13 mouse cellular contexts compared by ENCODE assay signal in genomic region chr9:114760353-114760752, GRCm38 (mm10).
"Had no signal": no experiment of that assay in that cellular context is flagged by ENCODE, and none has a peak within 500 bp of the region (broad histone marks: within the 10 kb centered on the region; RNA-seq: fewer than 3 reads in every experiment).

No protein-coding gene starts in this region.

- H3K4me3 ChIP-seq: layer of hippocampus, adult 2 months; liver, embryonic 15.5 days; midbrain, embryonic 10.5 days had no signal

- DNase-seq: kidney, adult 18-20 months; kidney, postnatal 10 days; kidney, postnatal 4 days; left cerebral cortex, postnatal 4 days; lung, adult 2 months; lung, postnatal 36 days; midbrain, embryonic 14.5 days; thymus, postnatal 4 days had no signal

- H3K4me2 ChIP-seq: liver, embryonic 11.5 days; liver, embryonic 15.5 days had no signal

- H3K27ac ChIP-seq: layer of hippocampus, adult 2 months; liver, embryonic 15.5 days; midbrain, embryonic 10.5 days had no signal

- H3K9ac ChIP-seq: liver, embryonic 15.5 days had no signal

- H3K4me1 ChIP-seq: liver, embryonic 15.5 days; midbrain, embryonic 10.5 days had no signal

- H3K27me3 ChIP-seq: liver, embryonic 15.5 days had no signal

- ATAC-seq: lung, postnatal 0 days had no signal

- H3K9me3 ChIP-seq: liver, embryonic 15.5 days; midbrain, embryonic 10.5 days had no signal
